Mouse (Mus musculus) lung, adult 2 months (tissue): ENCODE measurements at regions not wholly inside any gene's neighbourhood (a gene's known extent, or its start where the extent isn't known, plus 50 kb on each side); places are given as distances from the start of the nearest gene placed in this dataset.

Experiments used
- DNase-seq: peaks from one replicate; pipeline ENCODE4 v3.0.0; 2022
- H3K4me1 ChIP-seq: fragments of 200-500 bp; 2 replicates; pipeline ENCODE4 v1.6.1; 2011; ENCODE audit warnings: low read length; ENCODE audit not compliant: control insufficient read depth, insufficient read depth
- H3K4me3 ChIP-seq: fragments of 200-500 bp; replicated peaks from 2 replicates; pipeline ENCODE3; 2011; ENCODE audit warnings: low read depth, mild to moderate bottlenecking, control low read depth, low read length; ENCODE audit errors: extremely low read depth
- CTCF ChIP-seq: fragments of 200-500 bp; IDR thresholded peaks from 2 replicates; pipeline ENCODE4 v1.5.1; 2011; ENCODE audit warnings: mild to moderate bottlenecking, low read length, control low read depth; ENCODE audit not compliant: insufficient read depth
- POLR2A ChIP-seq: fragments of 200-500 bp; IDR thresholded peaks from 2 replicates; pipeline ENCODE4 v1.6.1; 2011; ENCODE audit warnings: low read depth, mild to moderate bottlenecking, control low read depth, low read length, borderline replicate concordance; ENCODE audit errors: extremely low read depth
- WGBS: fragments of 180-500 bp; shearing (Covaris S2); methylation state at CpG from one replicate; pipeline ENCODE4 v1.1.7; 2018; 5-methylcytosine and 5-hydroxymethylcytosine counted together

- WGBS = 86% methylated on average over 2 of the region's 2 CpGs
Measured at GRCm38 (mm10) chr7:98768460-98768859, 65.6 kb downstream of the Thap12 start.

GRCm38 (mm10) chr7:98769111-98769734 is 65.7 kb upstream of the Wnt11 start:
- H3K4me3 ChIP-seq = no peak overlapping the region
- DNase-seq = no peak
- H3K4me1 ChIP-seq = no peaks in the 10 kb centered on the region
- WGBS = 33% methylated on average over 1 of the region's 1 CpGs
- TF ChIP-seq CTCF (no peak), POLR2A (no peak)

More at GRCm38 (mm10) chr7:98768460-98768859, 65.6 kb downstream of the Thap12 start:
- Histone ChIP-seq H3K4me1 (no peaks in the 10 kb centered on the region), H3K4me3 (no peak overlapping the region)
- no peak for TF ChIP-seq POLR2A
- TF ChIP-seq CTCF = no peak
- DNase-seq = no peak

- DNase-seq = no peak
- WGBS = 18% methylated on average over 8 of the region's 8 CpGs
- Histone ChIP-seq H3K4me1 (no peaks in the 10 kb centered on the region), H3K4me3 (no peak overlapping the region)
- no peak for TF ChIP-seq CTCF
- no peak for TF ChIP-seq POLR2A
Measured at GRCm38 (mm10) chr7:98770257-98770890, 64.5 kb upstream of the Wnt11 start.

GRCm38 (mm10) chr7:98771134-98771775 is 63.7 kb upstream of the Wnt11 start:
- DNase-seq = no peak
- 51% methylated on average over 7 of the region's 7 CpGs for WGBS
- TF ChIP-seq POLR2A = no peak
- no peak for TF ChIP-seq CTCF
- no peak overlapping the region for H3K4me3 ChIP-seq
- H3K4me1 ChIP-seq = no peaks in the 10 kb centered on the region

GRCm38 (mm10) chr7:98774597-98774996 is 60.3 kb upstream of the Wnt11 start:
- Histone ChIP-seq H3K4me3 (no peak overlapping the region), H3K4me1 (no peaks in the 10 kb centered on the region)
- TF ChIP-seq CTCF = peak; percentile 33; the same call in 1 of the 2 replicates
- TF ChIP-seq POLR2A = no peak
- no peak for DNase-seq
- WGBS = 56% methylated on average over 4 of the region's 4 CpGs

- WGBS = 58% methylated on average over 8 of the region's 8 CpGs
- no peak for DNase-seq
- TF ChIP-seq POLR2A (no peak), CTCF (no peak)
- no peaks in the 10 kb centered on the region for H3K4me1 ChIP-seq
- H3K4me3 ChIP-seq = no peak overlapping the region
Measured at GRCm38 (mm10) chr7:98775031-98775430, 59.9 kb upstream of the Wnt11 start.

- DNase-seq = no peak
- WGBS = 75% methylated on average over 3 of the region's 3 CpGs
- no peak for TF ChIP-seq CTCF
- Histone ChIP-seq H3K4me3 (no peak overlapping the region), H3K4me1 (no peaks in the 10 kb centered on the region)
Measured at GRCm38 (mm10) chr7:98777304-98777849, 57.5 kb upstream of the Wnt11 start.

- whole genome bisulfite sequencing = 19% methylated on average over 5 of the region's 5 CpGs
- Histone ChIP-seq H3K4me3 (no peak overlapping the region), H3K4me1 (peaks cover under 1% of the 10 kb centered on the region; the same call in 1 of the 2 replicates)
- peak; percentile 73 for DNase-seq
- TF ChIP-seq CTCF (peak; percentile 90), POLR2A (no peak)
Measured at GRCm38 (mm10) chr7:98778929-98779328, 56.0 kb upstream of the Wnt11 start.

- WGBS = 56% methylated on average over 5 of the region's 5 CpGs
- H3K4me1 ChIP-seq = peaks cover 8% of the 10 kb centered on the region
- no peak for TF ChIP-seq CTCF
- no peak for TF ChIP-seq POLR2A
- H3K4me3 ChIP-seq = no peak overlapping the region
- no peak for DNase-seq
Measured at GRCm38 (mm10) chr7:98783521-98783920, 51.4 kb upstream of the Wnt11 start.

GRCm38 (mm10) chr7:98783954-98784353 is 51.0 kb upstream of the Wnt11 start:
- 14% methylated on average over 7 of the region's 7 CpGs for WGBS
- H3K4me3 ChIP-seq = no peak overlapping the region

More at GRCm38 (mm10) chr7:98783954-98784353, 51.0 kb upstream of the Wnt11 start:
- peaks cover 8% of the 10 kb centered on the region for H3K4me1 ChIP-seq
- TF ChIP-seq CTCF (no peak), POLR2A (no peak)
- peak; percentile 77 for DNase-seq
